Mouse (Mus musculus) retina, adult 2 months (tissue): ENCODE measurements around the gene Bcl11a.
"Not testable (repeated sequence)": the region's sequence is repeated elsewhere in the genome, so short reads cannot be mapped to it uniquely, and the experiment has no call there.

Experiments used
- DNase-seq: peaks from one replicate; pipeline ENCODE4 v3.0.0-alpha.2; 2012; ENCODE audit warnings: low read depth, low spot score

Gene Bcl11a

DNA sequence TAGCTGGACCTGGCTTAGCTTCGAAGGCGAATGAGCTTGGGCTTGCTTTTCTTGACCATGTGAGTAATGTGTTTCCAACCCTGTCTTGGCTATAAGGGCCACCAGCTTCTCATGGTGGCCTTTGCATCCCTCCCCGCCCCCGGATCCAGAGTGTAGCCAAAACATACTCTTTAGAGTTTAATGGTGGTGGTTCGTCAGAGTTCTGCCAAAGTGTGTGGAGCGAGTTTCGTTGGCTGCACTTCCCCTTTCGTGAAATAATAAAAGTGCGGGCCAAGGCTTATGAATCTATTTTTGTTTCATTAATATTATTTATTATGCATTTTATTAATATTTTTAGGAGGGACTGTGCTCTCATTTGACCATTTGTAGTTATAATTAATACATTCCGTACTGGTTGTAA is 21.4 kb downstream of the Bcl11a start:
- DNase-seq: no peak

DNA sequence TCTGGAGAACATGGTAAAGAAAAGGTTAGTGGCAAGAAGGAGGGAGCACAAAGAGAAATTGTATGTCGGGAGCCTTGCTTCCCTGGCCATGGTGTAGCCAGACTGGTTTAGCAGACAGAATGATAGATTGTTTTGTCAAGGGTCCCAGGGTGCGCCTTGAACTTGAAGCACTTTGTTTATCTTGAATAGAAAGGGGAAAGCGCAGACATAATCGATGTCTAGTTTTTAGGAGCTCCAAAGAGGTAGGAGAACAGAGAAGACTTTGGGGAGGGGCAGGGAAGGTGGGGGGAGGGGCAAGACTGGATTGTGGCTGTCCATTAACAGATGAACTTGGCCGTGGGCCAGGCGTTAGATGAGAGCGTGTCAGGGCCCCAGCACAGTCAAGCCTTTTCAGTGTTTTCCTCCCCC is 22.0 kb downstream of the Bcl11a start:
- DNase-seq: no peak

DNA sequence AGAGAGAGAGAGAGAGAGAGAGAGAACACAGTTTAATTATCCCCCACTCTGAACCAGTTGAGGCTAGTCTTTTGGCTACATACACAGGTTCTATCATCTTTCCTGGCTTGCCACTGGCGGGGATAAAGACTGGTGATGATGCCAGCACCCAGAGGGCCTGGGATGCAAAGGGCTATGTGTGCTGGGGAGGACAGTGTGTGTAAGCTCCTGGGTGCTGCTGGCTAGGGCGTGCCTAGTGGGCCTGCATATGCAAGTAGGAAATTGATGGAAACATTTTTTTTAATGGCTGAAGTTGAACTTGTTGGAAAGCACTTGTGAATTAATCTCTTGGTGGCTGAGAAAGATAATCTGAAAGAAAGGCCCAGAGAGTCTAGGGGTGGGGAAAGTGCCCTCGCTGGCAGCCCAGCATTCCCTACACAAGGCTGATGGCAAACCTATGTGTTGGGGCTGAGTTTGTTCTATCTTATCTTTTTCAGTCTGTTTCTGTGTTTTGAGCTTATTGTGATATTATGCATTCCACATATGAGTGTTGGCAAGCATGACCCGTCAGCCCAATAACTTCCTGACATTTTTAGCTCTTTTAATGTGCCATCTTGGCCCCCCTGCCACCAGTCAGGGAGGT is 22.7 kb downstream of the Bcl11a start:
- no peak for DNase-seq

GRCm38 (mm10) chr11:24101625-24102024 is 23.8 kb downstream of the Bcl11a start:
- DNase-seq: no peak

GRCm38 (mm10) chr11:24102372-24102771 is 24.5 kb downstream of the Bcl11a start:
- DNase-seq: no peak

- no peak for DNase-seq
Observed at GRCm38 (mm10) chr11:24103128-24103742, 25.4 kb downstream of the Bcl11a start.

- no peak for DNase-seq
Observed at GRCm38 (mm10) chr11:24107414-24107813, 29.6 kb downstream of the Bcl11a start.

- no peak for DNase-seq
Observed at GRCm38 (mm10) chr11:24108974-24109373, 31.1 kb downstream of the Bcl11a start.

GRCm38 (mm10) chr11:24109388-24109787 is 31.5 kb downstream of the Bcl11a start:
- no peak for DNase-seq

- DNase-seq: no peak
Observed at GRCm38 (mm10) chr11:24110113-24110512, 32.3 kb downstream of the Bcl11a start.

- DNase-seq: no peak
Observed at GRCm38 (mm10) chr11:24111720-24112119, 33.9 kb downstream of the Bcl11a start.

- DNase-seq: no peak
Observed at GRCm38 (mm10) chr11:24115017-24115752, 37.3 kb downstream of the Bcl11a start.

DNA sequence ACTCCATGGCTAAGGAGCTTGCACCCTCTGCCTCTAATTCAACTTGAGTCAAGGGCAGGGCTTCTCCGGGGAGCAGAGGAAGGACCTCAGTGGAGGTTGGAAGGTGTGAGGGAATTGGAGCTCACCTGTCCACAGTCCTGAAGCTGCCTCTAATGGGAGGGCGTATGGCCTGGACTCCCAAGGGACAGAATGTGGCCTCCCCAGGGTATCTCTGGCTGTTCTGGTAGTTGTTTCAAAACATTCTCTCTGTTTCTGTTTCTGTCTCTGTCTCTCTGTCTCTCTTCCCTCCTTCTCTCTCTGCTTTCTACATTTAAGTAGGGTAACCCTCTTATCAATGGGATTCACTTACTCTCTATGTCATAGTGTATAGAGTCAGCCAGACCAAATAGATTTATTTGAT is 38.2 kb downstream of the Bcl11a start:
- DNase-seq: no peak

DNA sequence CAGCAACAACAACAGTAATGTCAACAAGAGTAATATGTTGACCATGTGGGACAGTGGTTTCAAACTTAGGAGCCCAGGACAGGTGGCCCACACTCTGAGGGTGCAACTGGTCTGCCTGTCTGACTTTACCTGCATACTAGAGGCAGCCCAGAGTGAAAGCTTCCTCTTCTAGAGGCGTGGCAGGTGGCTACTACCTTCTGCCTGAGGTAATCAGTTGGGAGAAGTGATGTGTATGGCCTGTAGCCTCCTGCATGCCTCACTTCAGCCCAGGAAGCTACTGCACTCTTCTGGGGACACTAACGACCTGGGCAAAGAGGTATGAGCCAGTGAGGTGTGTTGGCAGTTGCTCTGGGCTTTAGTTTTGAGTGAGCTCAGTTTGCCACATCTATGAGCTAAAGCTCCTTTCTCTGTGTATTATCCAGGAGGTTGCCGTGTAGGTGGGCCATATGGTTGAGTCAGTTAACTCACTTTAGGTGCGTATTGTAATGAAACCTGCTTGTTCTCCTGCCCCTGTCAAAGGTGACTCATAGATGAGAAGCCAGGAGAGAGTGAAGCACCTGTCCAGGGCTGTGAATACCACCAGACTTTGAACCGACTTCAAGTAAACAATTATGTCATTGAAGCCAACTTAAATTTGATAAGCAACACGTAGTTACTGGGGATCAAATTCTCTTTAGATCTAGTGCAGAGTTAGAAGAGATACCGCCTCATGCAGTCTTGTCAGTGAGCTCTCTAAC is 38.9 kb downstream of the Bcl11a start:
- no peak for DNase-seq

GRCm38 (mm10) chr11:24121136-24121535 is 43.3 kb downstream of the Bcl11a start:
- no peak for DNase-seq

- no peak for DNase-seq
Observed at GRCm38 (mm10) chr11:24122899-24123298, 45.0 kb downstream of the Bcl11a start.

DNA sequence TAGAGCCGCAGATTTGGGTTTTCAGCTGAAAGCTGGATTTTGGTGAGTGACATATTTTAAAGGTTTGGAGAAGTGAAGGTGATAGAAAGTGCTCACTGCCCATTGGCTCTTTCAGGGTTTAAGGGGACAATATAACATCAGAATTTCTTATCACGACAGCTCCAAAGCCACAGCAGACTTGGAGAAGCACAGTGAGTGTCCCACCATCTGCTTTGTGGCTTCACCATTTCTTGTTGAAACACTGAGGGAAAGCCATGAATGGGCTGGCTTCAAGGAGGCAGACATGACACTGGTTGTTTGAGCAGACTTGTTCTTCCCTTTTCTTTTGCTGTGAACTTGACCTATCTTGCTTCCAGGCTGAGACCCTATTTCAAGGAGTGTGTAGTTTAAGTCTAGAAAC is 46.1 kb downstream of the Bcl11a start:
- DNase-seq: no peak

GRCm38 (mm10) chr11:24125098-24125497 is 47.2 kb downstream of the Bcl11a start:
- no peak for DNase-seq

GRCm38 (mm10) chr11:24128001-24128400 is 50.1 kb downstream of the Bcl11a start:
- no peak for DNase-seq

DNA sequence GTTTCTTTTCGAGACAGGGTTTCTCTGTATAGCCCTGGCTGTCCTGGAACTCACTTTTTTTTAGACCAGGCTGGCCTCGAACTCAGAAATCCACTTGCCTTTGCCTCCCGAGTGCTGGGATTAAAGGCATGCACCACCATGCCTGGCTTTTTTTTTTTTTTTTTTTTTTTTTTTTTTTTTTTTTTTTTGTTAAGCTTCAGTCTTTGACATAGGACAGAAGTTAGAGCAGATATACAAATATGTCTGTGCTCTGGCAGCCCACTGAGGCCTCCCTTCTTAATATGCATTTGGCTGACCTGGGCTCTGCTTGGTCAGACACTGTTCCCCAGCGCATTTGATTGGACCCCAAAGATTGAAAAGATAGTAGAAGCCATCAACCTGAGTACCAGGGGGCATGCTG is 51.0 kb downstream of the Bcl11a start:
- not testable (repeated sequence) for DNase-seq

DNA sequence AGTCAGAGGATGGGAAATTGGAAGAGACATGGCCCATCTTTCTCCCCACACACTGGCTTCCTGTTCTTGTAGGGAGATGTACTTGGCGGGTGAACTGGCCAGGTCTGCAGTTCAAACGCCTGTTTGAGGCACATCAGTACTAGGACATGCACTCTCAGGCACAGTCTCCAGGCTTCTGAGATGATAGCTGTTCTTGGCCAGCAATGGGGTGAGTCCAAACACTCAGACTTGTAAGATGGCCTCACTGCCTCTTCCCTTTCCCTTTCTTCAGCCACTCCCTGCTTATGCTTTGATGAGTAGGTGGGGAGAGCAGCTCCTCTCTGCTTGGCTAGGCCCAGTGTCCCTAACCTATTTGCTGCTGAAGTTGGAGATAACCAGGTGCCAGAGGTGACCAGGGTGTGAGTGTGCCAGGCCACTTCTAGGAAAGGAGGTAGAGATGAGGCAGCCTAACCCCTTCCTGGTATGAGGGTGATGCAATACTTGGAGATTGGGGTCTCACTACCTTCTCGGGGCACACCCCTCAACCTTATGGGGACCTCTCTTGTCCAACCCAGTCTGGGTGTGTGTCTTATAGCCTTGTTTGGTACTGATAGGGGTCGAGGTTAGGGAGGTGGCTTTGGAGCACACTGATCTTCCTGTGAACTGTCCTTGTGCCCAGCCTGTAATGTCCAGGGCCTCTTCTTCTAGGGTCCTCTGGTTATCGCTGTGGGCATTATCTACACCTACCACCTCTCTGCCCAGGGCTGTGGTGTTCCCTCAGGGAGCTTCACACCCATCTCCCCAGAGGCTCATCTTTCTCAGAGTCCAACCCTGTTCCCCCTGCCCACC is 51.7 kb downstream of the Bcl11a start:
- DNase-seq: no peak
